Mouse (Mus musculus): ENCODE measurements around the gene Faah.

- no peak for TF ChIP-seq MYB (IDR thresholded peaks at IDR 0.05; ENCODE audit: low read depth, low read length)
- TF ChIP-seq CTCF (IDR thresholded peaks at IDR 0.05 in 2 of 3, conservative IDR thresholded peaks at IDR 0.05 in 1 of 3; ENCODE audit: control insufficient read depth in 1 of 3, insufficient read depth in 1 of 3, low read depth in 2 of 3, low read length in 3 of 3, poor library complexity in 1 of 3, severe bottlenecking in 1 of 3) = no peak
- no peak for TF ChIP-seq POLR2A (IDR thresholded peaks at IDR 0.05; ENCODE audit: control insufficient read depth in 1 of 2, insufficient read depth in 1 of 2, low read depth in 1 of 2, low read length in 2 of 2, poor library complexity in 1 of 2)
- TF ChIP-seq GATA1 (IDR thresholded peaks at IDR 0.05; ENCODE audit: low read depth, low read length) = no peak
- TF ChIP-seq HCFC1 (IDR thresholded peaks at IDR 0.05; ENCODE audit: low read depth, low read length) = no peak
- TF ChIP-seq KAT2A (conservative IDR thresholded peaks at IDR 0.05; ENCODE audit: low read depth, low read length) = no peak
- TF ChIP-seq ZKSCAN1 (IDR thresholded peaks at IDR 0.05; ENCODE audit: low read depth, low read length) = no peak
- no peak for TF ChIP-seq MAZ (IDR thresholded peaks at IDR 0.05; ENCODE audit: low read depth, low read length)
- TF ChIP-seq NRF1 (IDR thresholded peaks at IDR 0.05; ENCODE audit: insufficient read depth, low read depth, low read length, poor library complexity, severe bottlenecking) = no peak
- TF ChIP-seq MYC (IDR thresholded peaks at IDR 0.05; ENCODE audit: low read depth, low read length) = no peak
These were observed 54.0 kb downstream of the Faah start for GRCm38 (mm10) chr4:115963751-115964150.
